Mouse (Mus musculus) liver, postnatal 0 days (tissue): ENCODE measurements around the gene Smbd1.

Experiments used
- CTCF ChIP-seq: sonication (generic); IDR thresholded peaks from 2 replicates; pipeline ENCODE4 v1.5.1; 2016; ENCODE audit warnings: antibody characterized with exemption, low read depth
- EP300 ChIP-seq: IDR thresholded peaks from 2 replicates; pipeline ENCODE4 v1.6.1; 2016; ENCODE audit warnings: antibody characterized with exemption, low read depth, mild to moderate bottlenecking

- TF ChIP-seq CTCF: no peak
- no peak for TF ChIP-seq EP300
Observed at GRCm38 (mm10) chr16:32807408-32808185, 2.7 kb downstream of the Smbd1 start.
